In genomic region chr16:77400276-77400891, GRCm38 (mm10) we compare ENCODE assay signal across 8 mouse cellular contexts.
DNase-seq lines count a peak whose midpoint lies in the region; ATAC-seq lines count a peak whose summit lies in the region.

No protein-coding gene starts in this region.

- no peaks in the 10 kb centered on the region for H3K27me3 ChIP-seq in intestine, embryonic 15.5 days (replicated peaks)
- H3K27me3 ChIP-seq in midbrain, embryonic 13.5 days: no peaks in the 10 kb centered on the region
- H3K27me3 ChIP-seq in stomach, embryonic 16.5 days (ENCODE audit: control insufficient read depth, insufficient read depth, low read length): no peaks in the 10 kb centered on the region

- H3K9ac ChIP-seq in intestine, embryonic 15.5 days: no peak overlapping the region
- peak overlapping the region; percentile 74 for H3K9ac ChIP-seq in midbrain, embryonic 13.5 days (replicated peaks)
- peak overlapping the region; percentile 58 for H3K9ac ChIP-seq in stomach, embryonic 16.5 days (ENCODE audit: low read length)

- H3K4me1 ChIP-seq in intestine, embryonic 15.5 days (replicated peaks): no peaks in the 10 kb centered on the region
- H3K4me1 ChIP-seq in midbrain, embryonic 13.5 days (replicated peaks): peaks cover 73% of the 10 kb centered on the region
- H3K4me1 ChIP-seq in stomach, embryonic 16.5 days (ENCODE audit: control insufficient read depth, insufficient read depth, low read length): peaks cover 15% of the 10 kb centered on the region

- no peaks in the 10 kb centered on the region for H3K9me3 ChIP-seq in intestine, embryonic 15.5 days
- no peaks in the 10 kb centered on the region for H3K9me3 ChIP-seq in midbrain, embryonic 13.5 days
- H3K9me3 ChIP-seq in stomach, embryonic 16.5 days (replicated peaks; ENCODE audit: control insufficient read depth, low read length): no peaks in the 10 kb centered on the region

- peak overlapping the region; percentile 24 for H3K4me3 ChIP-seq in intestine, embryonic 15.5 days (replicated peaks)
- H3K4me3 ChIP-seq in midbrain, embryonic 13.5 days (replicated peaks): peak overlapping the region; percentile 33
- peak overlapping the region; percentile 23 for H3K4me3 ChIP-seq in stomach, embryonic 16.5 days (replicated peaks; ENCODE audit: low read length)

- ATAC-seq in intestine, embryonic 15.5 days: peak; percentile 62
- peak; percentile 93 for ATAC-seq in midbrain, embryonic 13.5 days
- peak; percentile 68; the same call in 1 of the 2 replicates for ATAC-seq in stomach, embryonic 16.5 days (ENCODE audit: insufficient read depth, low FRiP score)

- intact Hi-C loops in left cerebral cortex, postnatal 36 days (cut with DNase I): loop anchor here (5.0 kb wide), 1 partner anchor 68 kb away; no protein-coding TSS in a partner anchor

- H3K4me2 ChIP-seq in intestine, embryonic 15.5 days (replicated peaks): peak overlapping the region; percentile 56
- H3K4me2 ChIP-seq in midbrain, embryonic 13.5 days (replicated peaks): peak overlapping the region; percentile 61
- peak overlapping the region; percentile 49 for H3K4me2 ChIP-seq in stomach, embryonic 16.5 days (ENCODE audit: low read depth, low read length)

- H3K36me3 ChIP-seq in intestine, embryonic 15.5 days: no peaks in the 10 kb centered on the region
- H3K36me3 ChIP-seq in midbrain, embryonic 13.5 days: no peaks in the 10 kb centered on the region
- H3K36me3 ChIP-seq in stomach, embryonic 16.5 days (ENCODE audit: control insufficient read depth, insufficient read depth, low read length): no peaks in the 10 kb centered on the region

- WGBS in intestine, embryonic 15.5 days: 3% methylated on average over 13 of the region's 13 CpGs
- WGBS in midbrain, embryonic 13.5 days: 0% methylated on average over 13 of the region's 13 CpGs
- WGBS in stomach, embryonic 16.5 days: 5% methylated on average over 13 of the region's 13 CpGs

- no peak overlapping the region for H3K27ac ChIP-seq in intestine, embryonic 15.5 days
- peak overlapping the region; percentile 95 for H3K27ac ChIP-seq in midbrain, embryonic 13.5 days
- H3K27ac ChIP-seq in stomach, embryonic 16.5 days (ENCODE audit: low read length): peak overlapping the region; percentile 48

- DNase-seq in adrenal gland, adult 2 months: peak; percentile 66
- peak; percentile 90 for DNase-seq in embryo, embryonic 10 days (ENCODE audit: low spot score)
- peak; percentile 49 for DNase-seq in gastrocnemius, postnatal 10 days
- peak; percentile 54 to 65 for DNase-seq in left cerebral cortex, postnatal 36 days (ENCODE audit: low spot score in 2 of 2)
- no peak for DNase-seq in thymus, postnatal 4 days
